Mouse (Mus musculus) ovary, postnatal 10 days (tissue): ENCODE measurements around the gene Etnppl.

Experiments
- DNase-seq: peaks from one replicate; pipeline ENCODE4 v3.0.0; 2022; ENCODE audit warnings: low spot score

The Etnppl gene

DNA sequence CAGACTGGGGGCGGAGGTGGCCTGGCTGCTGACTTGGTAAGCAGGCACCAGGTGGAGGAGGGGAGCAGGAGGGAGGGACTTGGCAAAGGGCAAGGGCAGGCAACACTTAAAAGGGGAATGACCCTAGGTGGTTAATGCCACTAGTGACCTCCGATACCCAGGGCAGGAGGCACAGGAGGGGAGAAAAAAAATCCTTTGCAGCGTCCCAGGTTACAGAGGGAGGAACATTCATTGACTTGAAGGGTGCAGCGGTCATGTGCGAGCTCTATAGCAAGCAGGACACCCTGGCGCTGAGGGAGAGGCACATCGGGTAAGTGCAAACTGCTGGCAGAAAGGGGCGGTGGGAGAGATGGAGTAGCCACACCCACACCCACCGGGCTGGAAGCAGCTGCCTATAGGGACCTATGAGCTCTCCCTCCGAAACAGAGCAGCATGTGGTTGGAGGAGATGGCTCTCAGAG is at the start of gene Etnppl:
Etnppl (plus strand) TSS at position 10 of the 460 bp plus-strand sequence.
- DNase-seq = no peak

DNA sequence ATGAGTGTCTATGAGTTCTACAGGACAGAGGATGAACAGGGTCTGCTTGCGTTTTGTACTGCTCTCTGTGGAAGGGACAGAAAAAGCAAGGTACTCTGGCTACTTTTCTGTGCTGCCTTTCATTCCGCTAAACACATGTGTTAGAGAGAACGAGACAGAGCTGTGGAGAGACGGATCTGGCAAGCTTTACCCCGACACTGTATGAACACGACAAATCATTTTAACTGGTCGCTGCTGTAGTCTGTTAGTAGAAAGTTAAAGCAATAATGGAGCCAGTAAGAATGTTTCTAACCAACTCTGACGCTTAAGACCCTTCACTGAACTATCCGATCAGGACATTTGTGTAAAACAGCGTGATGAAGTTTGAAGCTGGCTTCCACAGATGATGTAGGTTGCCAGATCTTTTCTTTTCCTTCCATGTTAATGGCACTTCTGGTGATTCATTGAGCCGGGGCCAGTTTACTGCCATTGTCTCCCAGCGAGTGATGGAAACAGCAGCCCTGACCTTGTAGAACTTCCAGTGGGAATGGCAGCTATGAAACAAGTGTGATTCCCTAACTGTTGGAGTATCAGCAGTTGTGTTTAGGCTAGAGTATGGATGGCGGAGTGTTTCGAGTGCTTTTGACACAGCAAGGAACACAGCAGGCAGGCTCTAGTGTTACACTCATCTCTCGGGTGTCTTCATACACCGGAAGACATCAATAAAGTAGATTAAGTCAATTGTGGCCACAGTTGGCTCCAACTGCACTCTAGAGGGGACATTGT is 48.7 kb upstream of the Etnppl start:
- DNase-seq = no peak

DNA sequence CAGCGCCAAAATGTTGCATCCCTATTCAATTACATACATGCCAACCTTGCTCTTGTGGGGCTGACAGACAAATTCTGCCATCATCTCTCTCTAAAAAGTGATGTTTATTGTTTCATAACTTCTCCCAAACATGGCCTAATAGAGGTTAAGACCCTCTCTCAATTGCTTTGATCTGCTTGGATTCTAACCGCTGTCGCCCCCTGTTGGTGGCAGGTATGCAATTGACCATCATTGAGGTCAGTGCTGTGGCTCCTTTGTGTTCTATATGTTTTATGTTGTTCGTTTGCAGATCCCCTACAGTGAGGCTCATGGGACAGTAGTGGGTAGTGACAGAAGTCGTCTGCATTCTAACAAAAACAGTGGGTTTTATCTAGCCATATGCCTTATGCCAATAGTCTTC is 44.0 kb upstream of the Etnppl start:
- no peak for DNase-seq

DNA sequence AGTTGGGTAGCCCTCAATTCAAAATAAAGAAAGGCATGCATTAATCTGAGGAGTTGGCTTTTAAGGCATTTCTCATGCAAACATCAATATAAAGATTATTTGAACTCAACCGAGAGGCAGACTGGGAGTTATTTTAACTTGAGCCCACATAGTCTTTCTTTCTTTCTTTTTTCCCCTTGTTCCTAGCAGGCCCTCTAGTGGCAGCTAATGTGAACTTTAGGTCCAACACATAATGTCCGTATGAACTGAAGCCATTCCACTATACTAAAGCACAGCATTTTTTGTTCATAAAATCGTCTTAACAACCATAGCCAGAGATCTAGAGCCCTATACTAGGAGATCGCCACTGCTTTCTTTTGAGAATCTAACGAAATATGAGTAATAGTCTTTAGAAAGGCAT is 42.6 kb upstream of the Etnppl start:
- no peak for DNase-seq

DNA sequence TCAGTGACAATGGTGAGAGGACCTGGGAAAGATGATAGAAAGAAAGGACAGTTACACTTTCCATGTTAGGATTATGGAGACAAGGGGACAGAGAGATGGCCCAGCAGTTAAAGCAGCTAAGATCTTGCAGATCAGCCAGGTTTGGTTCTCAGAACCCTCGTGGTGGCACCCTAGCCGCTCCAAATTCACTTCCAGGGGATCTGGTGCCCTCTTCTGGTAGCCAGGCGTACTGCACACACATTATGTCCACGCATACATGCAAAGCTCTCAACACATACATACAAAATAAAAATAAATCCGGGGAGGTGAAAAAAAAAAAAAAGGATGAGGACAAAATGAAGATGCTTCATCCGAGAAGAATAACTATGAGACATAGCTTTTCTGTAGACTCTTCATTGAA is 40.6 kb upstream of the Etnppl start:
- DNase-seq = no peak

DNA sequence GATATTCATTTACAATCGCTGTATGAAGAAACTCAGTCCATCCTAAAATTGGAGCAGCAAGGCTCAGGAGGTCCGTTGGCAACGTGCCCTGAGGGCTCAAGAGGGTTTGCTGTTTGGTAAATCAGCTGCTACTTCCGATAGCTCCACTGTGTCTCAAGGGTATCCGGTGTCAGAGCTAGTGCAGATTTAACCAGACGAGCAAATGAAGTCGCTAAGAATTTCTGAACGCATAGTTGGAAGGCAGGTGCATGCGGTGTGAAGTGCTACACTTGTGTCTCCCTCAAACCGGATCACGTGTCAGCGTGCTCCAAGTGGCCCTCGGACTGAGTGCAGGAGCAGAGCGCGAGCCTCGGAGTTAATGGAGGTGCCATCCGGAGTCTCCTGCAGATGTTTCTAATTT is 37.7 kb upstream of the Etnppl start:
- DNase-seq = no peak

DNA sequence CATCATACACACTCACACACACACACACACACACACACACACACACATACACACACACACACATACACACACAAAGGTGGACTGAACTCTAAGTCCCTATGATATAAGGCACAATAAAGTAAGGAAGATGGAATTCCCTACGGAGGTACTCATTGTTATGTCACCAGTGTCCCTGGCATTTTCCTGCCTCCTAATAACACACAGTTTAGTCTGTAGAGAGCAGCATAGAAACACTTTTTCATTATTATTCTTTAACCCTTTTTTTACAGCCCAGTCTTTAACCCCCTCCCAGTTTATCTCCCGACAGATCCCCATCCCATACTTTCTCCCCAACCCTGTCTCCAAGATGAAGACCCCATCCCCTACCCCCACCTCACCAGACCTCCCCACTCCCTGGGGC is 35.7 kb upstream of the Etnppl start:
- DNase-seq = no peak

DNA sequence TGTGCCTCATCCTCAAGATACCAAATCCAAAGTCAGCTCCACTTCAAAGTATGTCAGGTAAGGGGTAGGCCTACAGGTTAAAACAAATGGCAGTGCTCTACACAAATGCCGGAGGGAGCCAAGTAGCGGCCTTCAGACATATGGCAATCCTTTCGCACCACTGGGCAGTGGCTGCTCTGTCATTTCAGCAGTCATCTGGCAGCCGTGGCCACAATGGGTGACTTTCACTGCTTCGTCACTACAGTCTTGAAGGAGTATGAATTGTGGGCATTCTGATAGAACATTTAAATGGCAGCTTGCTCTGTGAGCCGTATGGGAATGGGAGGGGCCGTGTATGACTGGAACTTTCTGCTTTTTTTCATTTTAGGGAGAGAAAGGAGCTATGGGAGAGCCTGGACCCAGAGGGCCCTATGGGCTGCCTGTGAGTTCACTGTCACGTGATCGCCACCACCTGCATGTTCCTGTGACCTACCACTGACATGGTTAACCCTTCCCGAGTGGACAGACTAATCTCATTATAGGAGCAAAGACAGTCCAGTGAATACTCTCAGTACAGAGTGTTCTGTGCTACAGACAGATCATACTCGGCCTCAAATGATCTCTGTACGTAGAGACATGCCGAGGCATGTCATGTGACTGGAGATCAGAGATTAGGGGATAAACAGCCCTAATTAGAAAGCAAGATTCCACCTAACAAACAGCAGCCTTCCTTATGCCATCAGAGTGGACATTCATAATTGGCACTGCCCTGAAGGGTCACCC is 34.2 kb upstream of the Etnppl start:
- DNase-seq = no peak

DNA sequence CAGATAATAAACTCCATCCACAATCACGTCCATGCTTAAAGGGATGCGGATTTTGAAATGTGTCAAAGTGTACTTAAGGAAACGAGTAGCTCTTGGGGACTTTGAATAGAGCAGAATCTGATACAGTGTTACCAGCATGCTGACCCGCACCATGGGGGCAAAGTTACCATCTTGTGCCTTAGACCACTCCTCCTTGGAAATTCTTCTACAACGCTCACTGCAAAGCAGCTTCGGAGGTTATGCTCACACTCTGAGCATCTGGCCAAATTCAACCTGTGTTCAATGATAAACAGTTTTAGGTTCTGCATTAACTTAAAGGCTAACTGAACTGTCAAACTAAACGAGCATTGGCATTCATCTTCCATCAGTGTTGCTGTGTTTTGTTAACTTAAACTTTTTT is 33.2 kb upstream of the Etnppl start:
- DNase-seq = no peak

DNA sequence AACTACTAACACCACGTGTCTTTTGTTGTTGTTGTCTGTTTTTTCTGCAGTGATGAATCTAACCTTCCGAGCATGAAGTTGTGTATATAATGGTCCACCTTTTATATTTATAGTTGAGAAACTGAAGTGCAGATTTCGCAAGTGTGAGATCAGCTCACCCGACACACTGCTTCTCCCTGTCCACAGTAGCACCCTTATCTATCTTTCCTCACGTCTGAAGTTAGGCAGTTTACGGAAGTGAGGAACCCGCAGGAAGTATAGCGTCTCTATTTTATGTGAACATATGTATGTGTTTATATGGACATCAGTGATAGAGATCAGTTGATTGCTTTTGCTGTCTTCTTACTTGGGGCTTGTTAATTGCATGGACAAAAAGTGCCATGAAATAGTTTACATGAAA is 22.2 kb upstream of the Etnppl start:
- no peak for DNase-seq

DNA sequence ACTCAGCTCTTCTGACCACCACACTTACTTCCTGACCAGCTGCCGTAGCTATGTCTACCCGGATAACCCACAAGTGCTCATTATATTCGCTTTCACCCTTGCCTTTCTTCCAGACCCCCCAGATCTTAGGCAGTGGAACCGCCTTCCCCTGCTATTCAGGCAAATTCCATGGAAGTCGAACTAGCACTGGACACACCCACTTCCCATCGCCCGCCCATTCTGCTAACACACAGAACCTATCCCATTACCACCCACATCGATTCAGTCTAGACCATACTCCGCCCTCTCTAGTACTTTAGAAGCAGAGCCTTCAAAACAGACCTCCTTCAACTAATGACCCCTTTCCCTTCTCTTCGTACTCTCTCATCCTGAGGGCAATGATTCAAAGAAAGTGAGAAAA is 15.8 kb upstream of the Etnppl start:
- no peak for DNase-seq

DNA sequence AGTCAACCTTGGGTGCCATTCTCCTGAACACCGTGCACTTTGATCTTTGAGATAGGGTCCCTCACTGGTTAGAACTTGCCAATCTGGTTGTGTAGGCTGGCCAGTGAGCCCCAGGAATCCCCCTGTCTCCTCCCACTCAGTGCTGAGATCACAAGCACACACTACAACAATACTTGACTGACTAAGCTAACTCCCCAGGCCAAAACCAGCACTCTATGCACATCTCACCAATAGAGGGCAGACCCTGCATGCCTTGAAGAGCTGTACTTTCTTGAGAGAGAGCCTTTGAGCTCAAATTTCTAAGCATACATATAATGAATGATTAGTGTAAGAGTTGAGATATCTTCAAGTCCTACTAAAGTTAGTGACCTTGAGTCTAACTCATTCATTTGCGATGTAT is 9.3 kb upstream of the Etnppl start:
- DNase-seq = no peak

DNA sequence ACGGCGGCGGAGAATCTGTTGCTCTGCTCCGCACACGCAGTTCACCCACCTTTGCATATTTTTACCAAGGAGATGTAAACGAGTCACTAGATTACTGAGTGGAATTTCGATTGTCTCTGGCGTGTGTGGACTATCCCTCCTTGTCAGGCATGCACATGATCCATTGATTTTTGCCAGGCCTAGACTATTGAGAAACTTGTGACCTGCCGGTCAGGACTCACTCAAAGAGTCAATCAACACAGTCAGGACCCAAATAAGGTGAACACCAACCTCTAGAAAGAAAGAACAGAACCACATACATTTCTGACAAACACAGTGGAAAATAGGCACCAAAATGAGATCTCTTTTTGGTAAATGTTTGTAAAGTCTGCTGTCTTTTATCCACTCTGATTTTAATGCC is 2.8 kb upstream of the Etnppl start:
- DNase-seq = no peak

DNA sequence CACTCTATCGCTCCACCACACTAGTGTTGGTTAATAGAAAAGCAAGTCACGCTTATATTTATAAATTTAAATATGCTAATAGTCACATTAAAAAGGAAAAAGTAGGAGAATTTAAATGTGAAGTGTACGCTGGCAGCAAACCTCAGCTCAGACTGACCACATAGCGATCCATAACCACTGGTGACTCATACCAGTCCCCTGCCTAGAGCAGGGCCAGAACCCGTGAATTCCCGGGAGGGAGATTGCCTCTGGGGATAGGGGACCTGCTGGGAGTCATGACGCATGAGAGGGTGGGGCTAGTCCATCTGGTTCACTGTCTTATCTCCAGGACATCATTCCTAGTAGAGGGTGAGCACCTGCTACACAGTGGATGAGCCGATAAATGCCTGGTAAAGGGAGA is 1.6 kb upstream of the Etnppl start:
- no peak for DNase-seq

DNA sequence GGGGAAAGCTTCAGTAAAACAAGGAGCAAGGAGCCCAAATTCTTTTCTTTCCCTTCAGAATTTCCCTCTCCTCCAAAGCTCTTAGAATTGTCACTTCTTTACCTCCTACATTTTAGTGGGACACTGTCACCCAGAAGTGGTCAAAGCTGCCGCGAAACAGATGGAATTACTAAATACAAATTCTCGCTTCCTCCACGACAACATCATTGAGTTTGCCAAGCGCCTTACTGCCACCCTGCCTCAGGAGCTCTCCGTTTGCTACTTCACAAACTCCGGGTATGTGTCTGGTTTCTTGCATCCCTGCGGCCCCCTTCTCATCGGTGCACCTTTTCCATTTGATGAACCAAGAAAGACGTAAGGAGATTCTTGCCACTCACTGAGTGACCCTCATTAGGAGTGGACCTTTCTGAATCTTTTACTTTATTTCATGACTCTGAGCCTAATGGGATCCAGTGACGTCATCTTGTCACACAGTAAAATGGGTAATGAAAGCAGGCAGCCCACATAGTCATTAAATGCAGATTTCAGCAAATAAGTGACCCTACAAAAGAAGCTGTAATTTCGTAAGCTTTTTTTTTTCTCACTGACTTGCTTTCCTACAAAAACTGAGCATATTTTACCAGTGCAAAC is 3.4 kb downstream of the Etnppl start:
- no peak for DNase-seq

DNA sequence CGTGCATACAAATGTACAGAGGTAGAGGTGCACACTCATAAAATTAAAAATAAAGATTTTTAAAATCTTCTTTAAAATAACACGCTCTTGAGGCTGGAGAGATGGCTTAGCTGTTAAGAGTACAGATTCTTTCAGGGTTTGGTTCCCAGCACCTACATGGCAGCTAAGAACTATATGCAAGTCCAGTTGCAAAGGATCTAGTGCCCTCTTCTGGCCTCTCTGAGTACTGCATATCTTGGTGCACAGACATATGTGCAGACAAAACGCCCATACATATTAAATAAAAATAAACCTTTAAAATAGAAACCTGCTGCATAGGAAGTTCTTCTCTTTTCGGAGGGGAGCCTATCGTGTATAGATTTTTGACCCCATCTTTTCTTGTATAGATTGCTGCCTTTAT is 11.1 kb downstream of the Etnppl start:
- DNase-seq = no peak

DNA sequence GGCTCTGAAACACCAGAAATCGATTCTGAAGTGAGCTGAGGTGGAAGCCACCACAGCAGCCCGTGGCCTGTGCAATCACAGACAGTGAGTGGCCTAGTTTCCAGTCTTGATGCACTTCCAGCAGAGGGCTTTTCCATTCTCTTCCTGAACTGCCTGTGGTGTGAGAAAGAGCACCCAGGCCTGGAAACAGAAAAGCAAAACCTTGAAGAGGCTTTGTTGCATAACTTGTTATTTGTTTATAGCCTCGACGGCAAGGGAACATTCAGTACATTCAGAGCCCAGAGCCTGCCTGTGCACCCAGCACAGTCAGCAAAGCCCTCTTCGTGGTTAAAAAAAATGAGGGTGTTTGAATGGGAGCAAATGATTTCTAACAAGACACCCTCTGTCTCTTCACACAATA is 16.6 kb downstream of the Etnppl start:
- DNase-seq = no peak

DNA sequence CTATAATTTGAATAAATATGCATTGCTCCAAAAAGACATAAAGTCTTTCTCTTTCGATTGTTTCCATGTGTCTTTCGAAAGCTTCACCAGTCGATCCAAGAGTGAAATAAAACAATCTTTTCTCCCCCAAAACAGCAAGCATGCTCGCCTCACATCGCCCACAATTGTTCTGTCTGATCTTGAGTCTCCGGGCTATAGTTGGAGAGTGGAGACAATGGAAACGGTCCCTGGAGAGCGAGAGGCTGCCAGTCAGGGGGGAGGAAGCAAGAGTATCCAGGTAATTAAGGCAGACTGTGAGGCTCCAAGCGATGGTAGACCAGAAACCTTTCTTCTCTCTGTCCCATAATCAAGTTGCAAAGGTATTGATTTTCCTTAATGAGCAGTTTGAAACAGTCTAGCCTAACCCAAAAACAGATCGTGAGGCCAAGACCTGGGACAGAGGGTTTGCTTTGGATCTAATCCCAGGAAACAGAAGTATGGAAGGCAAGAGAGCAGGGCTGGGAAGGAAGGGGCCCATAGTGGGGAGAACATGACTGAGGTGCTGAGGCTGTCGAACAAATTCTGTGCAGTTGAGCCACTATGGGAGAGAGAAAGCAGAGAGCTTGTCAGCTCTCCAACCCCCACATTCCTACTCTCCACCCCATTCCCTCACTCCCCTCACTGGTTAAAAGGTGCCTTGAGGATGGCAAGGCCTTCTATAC is 29.0 kb downstream of the Etnppl start:
- DNase-seq = no peak

DNA sequence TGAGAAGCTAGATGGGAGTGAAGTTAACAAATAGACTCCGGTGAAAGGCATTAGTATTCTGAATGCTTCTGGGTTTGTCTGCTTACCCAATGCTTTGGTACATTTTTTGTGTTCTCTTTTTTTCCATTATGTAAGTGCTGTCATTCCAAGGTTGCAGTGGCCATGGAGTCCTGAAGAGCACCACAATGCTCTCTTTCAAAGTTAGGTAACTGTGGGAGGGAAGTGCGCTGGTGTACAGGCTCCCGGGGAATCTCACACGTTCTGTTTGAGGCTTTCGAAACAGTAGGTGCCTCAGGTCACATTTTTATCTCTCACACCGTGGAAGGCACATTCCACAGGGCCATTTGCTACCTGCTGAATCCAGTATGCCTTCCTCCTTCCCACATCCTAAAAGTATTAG is 32.3 kb downstream of the Etnppl start:
- no peak for DNase-seq

DNA sequence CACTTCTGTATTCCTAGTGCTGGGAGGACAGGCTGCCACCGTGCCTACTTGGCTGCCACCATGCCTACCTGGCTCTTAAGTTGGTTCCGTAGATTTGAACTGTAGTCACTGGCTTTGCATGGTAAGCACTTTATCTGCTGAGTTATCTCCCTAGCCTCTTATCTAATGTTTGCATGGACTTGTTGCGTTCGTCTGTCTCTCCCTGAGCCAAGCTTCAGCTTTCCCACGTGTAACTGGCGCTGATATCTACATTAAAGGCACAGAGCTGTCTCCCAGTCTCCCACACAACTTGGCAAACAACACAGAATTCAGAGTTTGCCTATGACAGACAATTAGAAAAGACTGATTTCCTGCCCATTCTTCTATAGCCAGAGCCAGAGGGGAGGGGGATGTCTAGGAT is 43.4 kb downstream of the Etnppl start:
- DNase-seq = no peak

DNA sequence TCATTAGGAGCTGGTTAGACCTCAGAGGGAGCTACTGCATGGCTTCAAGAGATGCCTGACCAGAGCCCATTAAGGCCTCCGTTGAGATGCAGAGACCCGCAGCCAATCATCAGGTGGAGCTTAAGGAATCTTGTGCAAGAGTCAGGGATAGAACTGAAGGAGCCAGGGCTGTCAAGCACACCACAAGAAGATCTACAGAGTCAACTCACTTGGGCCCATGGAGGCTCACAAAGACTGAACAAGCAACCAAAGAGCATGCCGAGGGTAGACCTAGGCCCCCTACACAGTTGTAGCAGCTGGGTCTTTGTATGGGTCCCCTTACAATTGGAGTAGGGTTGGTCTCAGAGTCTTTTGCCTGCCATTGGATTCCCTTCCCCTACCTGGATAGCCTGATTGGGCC is 45.2 kb downstream of the Etnppl start:
- no peak for DNase-seq

DNA sequence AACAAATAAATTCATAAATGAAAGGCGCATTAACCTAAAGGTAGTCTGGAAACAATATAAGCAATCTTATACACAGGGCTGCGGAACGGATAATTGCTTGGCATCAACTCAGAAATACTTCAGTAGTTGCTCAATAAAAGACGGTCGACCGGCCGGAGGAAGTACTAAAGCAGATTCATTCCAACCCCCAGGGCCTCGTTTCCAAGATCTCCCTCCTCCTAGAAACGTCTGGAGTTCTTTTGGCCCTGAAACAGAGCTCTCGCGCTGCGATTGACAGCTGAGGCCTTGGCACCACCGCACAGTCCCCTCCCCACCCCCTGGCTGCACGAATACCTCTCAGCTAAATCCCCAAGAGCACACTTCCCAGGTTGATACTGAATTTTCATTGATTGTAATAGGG is 54.0 kb downstream of the Etnppl start:
- no peak for DNase-seq
